Mouse (Mus musculus) midbrain, embryonic 10.5 days (tissue): ENCODE measurements at regions not wholly inside any gene's neighbourhood (a gene's known extent, or its start where the extent isn't known, plus 50 kb on each side); places are given as distances from the start of the nearest gene placed in this dataset.

ENCODE experiments used
- DNase-seq: peaks from one replicate; pipeline ENCODE4 v3.0.0-alpha.2; 2017; ENCODE audit warnings: low spot score
- H3K27ac ChIP-seq: fragments of 300-500 bp; sonication (generic); replicated peaks from 2 replicates; pipeline ENCODE4 v1.5.1; 2016; ENCODE audit warnings: mild to moderate bottlenecking
- H3K27me3 ChIP-seq: fragments of 300-500 bp; sonication (generic); 2 replicates; pipeline ENCODE4 v1.6.1; 2016; ENCODE audit warnings: low read depth, mild to moderate bottlenecking; ENCODE audit not compliant: poor library complexity, severe bottlenecking
- H3K36me3 ChIP-seq: fragments of 300-500 bp; sonication (generic); 2 replicates; pipeline ENCODE4 v1.6.1; 2016; ENCODE audit warnings: mild to moderate bottlenecking, moderate library complexity
- H3K4me1 ChIP-seq: fragments of 300-500 bp; sonication (generic); 2 replicates; pipeline ENCODE4 v1.6.1; 2016
- H3K4me3 ChIP-seq: fragments of 300-500 bp; sonication (generic); 2 replicates; pipeline ENCODE4 v1.5.1; 2016; ENCODE audit warnings: mild to moderate bottlenecking, moderate library complexity
- H3K9me3 ChIP-seq: fragments of 300-500 bp; sonication (generic); replicated peaks from 2 replicates; pipeline ENCODE4 v1.6.1; 2016; ENCODE audit warnings: mild to moderate bottlenecking
- WGBS: fragments of 180-500 bp; shearing (Covaris S2); methylation state at CpG from one replicate; pipeline ENCODE4 v1.1.7; 2016; 5-methylcytosine and 5-hydroxymethylcytosine counted together

- Histone ChIP-seq H3K9me3 (no peaks in the 10 kb centered on the region; the same call in 1 of the 2 replicates), H3K4me3 (no peak overlapping the region), H3K27ac (no peak overlapping the region), H3K27me3 (no peaks in the 10 kb centered on the region), H3K4me1 (peaks cover 19% of the 10 kb centered on the region), H3K36me3 (no peaks in the 10 kb centered on the region)
- no peak for DNase-seq
- WGBS: 87% methylated on average over 1 of the region's 1 CpGs
Observed at GRCm38 (mm10) chr19:15203039-15203438, 605.2 kb upstream of the Tle4 start.

- no peaks in the 10 kb centered on the region for H3K27me3 ChIP-seq
- DNase-seq: peak; percentile 14
- no peaks in the 10 kb centered on the region; the same call in 1 of the 2 replicates for H3K9me3 ChIP-seq
- 19% methylated on average over 3 of the region's 3 CpGs for WGBS
- no peaks in the 10 kb centered on the region for H3K36me3 ChIP-seq
- H3K4me3 ChIP-seq: no peak overlapping the region
- H3K4me1 ChIP-seq: peaks cover 19% of the 10 kb centered on the region
- H3K27ac ChIP-seq: peak overlapping the region; percentile 69
Observed at GRCm38 (mm10) chr19:15201262-15201661, 603.4 kb upstream of the Tle4 start.

DNA sequence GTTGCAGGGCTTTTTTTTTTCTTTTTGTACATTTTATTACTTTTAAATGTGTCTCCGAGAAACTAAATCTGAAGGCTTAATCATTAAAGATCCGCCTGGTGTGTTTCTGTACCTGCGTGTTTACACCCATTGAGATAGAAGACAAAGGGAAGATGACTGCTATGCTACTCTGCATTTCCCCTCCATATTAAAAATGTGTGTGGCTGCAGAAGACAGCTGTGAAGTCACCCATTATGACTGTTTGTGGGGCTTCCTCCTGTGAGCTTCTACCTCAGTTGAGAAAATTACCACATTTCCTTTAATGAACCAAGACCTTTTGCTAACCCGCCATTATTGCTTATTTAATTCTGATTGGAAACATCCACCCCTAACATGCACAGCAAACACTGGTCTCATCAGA, 602.9 kb upstream of the Tle4 start:
- Histone ChIP-seq H3K36me3 (no peaks in the 10 kb centered on the region), H3K4me1 (peaks cover 19% of the 10 kb centered on the region), H3K27ac (peak overlapping the region; percentile 69), H3K9me3 (no peaks in the 10 kb centered on the region; the same call in 1 of the 2 replicates), H3K27me3 (no peaks in the 10 kb centered on the region), H3K4me3 (no peak overlapping the region)
- 65% methylated on average over 4 of the region's 4 CpGs for WGBS
- DNase-seq: no peak

GRCm38 (mm10) chr19:15200361-15200760, 602.5 kb upstream of the Tle4 start:
- Histone ChIP-seq H3K4me3 (no peak overlapping the region), H3K4me1 (peaks cover 19% of the 10 kb centered on the region), H3K27ac (peak overlapping the region; percentile 69), H3K27me3 (no peaks in the 10 kb centered on the region), H3K36me3 (no peaks in the 10 kb centered on the region), H3K9me3 (no peaks in the 10 kb centered on the region; the same call in 1 of the 2 replicates)
- DNase-seq: no peak
- 43% methylated on average over 2 of the region's 2 CpGs for WGBS

DNA sequence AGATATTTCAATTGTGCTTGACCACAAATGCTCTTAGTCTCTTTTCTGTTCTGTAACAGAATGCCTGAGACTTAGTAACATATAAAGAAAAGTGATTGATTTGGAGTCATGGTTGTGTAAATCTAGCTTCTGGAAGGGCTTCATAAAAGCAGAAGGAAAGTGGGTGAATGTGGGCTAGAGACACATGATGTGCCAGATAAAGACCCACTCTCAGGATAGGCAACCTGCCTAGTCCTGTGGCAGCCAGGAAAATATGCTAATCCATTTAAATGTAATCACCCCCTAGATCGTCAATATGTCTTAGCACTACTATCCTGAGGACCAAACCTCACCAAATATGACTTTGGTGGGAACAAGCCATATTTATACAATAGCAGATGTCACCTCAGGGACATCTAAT, 601.8 kb upstream of the Tle4 start:
- H3K9me3 ChIP-seq: no peaks in the 10 kb centered on the region; the same call in 1 of the 2 replicates
- 72% methylated on average over 1 of the region's 1 CpGs for WGBS
- no peaks in the 10 kb centered on the region for H3K27me3 ChIP-seq
- no peak overlapping the region for H3K27ac ChIP-seq
- no peaks in the 10 kb centered on the region for H3K36me3 ChIP-seq
- no peak overlapping the region for H3K4me3 ChIP-seq
- DNase-seq: no peak
- H3K4me1 ChIP-seq: peaks cover 19% of the 10 kb centered on the region

DNA sequence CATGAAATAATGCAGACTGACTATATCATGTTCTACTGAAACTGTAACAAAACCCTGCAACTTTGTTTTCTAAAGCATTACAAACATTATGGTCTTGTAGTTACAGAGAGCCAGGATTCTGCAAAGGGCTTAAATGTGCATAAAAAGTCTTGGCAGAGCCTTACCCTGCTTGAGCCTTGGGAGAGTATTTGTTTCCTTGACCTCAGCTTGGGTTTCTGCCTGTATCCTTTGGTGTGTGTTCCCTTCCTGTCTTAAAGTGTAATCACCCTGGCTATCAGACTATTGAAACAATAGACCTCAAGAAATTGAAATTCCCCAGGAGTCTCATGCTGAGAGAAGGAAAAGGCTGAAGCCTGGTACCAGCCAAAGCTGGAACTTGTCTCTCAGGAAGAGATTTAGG, 577.4 kb upstream of the Tle4 start:
- DNase-seq: no peak
- H3K27me3 ChIP-seq: no peaks in the 10 kb centered on the region
- H3K9me3 ChIP-seq: no peaks in the 10 kb centered on the region
- no peaks in the 10 kb centered on the region for H3K4me1 ChIP-seq
- no peak overlapping the region for H3K4me3 ChIP-seq
- no peak overlapping the region for H3K27ac ChIP-seq
- no peaks in the 10 kb centered on the region for H3K36me3 ChIP-seq

- Histone ChIP-seq H3K36me3 (no peaks in the 10 kb centered on the region), H3K4me3 (no peak overlapping the region), H3K9me3 (no peaks in the 10 kb centered on the region), H3K27ac (no peak overlapping the region), H3K27me3 (no peaks in the 10 kb centered on the region), H3K4me1 (no peaks in the 10 kb centered on the region)
- WGBS: 47% methylated on average over 5 of the region's 5 CpGs
- DNase-seq: no peak
Observed at GRCm38 (mm10) chr19:15173301-15173700, 575.5 kb upstream of the Tle4 start.

GRCm38 (mm10) chr19:15167184-15167583, 569.3 kb upstream of the Tle4 start:
- no peaks in the 10 kb centered on the region for H3K9me3 ChIP-seq
- WGBS: 83% methylated on average over 1 of the region's 1 CpGs
- no peaks in the 10 kb centered on the region for H3K36me3 ChIP-seq
- no peaks in the 10 kb centered on the region for H3K27me3 ChIP-seq
- no peaks in the 10 kb centered on the region for H3K4me1 ChIP-seq
- H3K4me3 ChIP-seq: no peak overlapping the region
- no peak for DNase-seq
- no peak overlapping the region for H3K27ac ChIP-seq

DNA sequence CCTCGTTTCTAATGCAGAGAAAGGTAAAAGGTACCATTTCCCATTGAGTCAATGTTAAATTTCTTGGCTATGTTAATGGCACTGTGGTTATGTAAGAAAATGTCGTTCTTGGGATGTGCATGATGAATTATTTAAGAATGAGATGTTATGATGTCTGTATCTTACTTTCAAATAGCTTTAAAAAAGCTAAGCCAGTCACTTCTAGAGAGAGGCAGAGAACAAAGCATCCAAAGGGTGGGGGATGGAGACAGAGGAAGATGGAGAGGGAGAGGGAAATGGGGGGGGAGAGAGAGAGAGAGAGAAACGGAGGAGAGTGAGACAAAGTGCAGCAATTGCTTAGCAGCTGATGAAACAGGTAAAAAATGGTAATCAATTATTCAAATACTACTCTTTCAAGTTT, 562.8 kb upstream of the Tle4 start:
- Histone ChIP-seq H3K9me3 (no peaks in the 10 kb centered on the region), H3K27ac (no peak overlapping the region), H3K4me1 (no peaks in the 10 kb centered on the region), H3K4me3 (no peak overlapping the region), H3K36me3 (no peaks in the 10 kb centered on the region), H3K27me3 (no peaks in the 10 kb centered on the region)
- 68% methylated on average over 3 of the region's 3 CpGs for WGBS
- no peak for DNase-seq

- Histone ChIP-seq H3K27me3 (no peaks in the 10 kb centered on the region), H3K27ac (no peak overlapping the region), H3K4me1 (no peaks in the 10 kb centered on the region), H3K4me3 (no peak overlapping the region), H3K9me3 (no peaks in the 10 kb centered on the region), H3K36me3 (no peaks in the 10 kb centered on the region)
- 89% methylated on average over 3 of the region's 3 CpGs for WGBS
- no peak for DNase-seq
Observed at GRCm38 (mm10) chr19:15158653-15159052, 560.8 kb upstream of the Tle4 start.

DNA sequence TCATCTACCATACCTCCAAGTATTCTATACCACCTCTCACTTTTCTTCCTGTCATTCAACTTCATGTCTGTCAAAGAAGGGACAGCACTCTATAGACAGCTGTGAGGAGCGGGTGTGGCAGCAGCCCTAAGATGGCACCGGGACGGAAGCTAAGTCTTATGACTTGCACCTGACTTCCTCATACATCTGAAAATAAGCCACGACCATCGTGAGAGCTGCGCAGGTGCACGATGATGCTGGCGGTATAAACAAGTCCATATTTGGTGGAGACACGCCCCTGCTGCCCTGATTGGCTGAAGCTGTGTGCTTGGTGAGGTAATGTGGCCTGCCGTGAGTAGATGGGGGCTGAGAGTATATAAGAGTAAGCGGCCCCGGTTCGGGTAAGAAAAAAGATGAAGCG, 560.3 kb upstream of the Tle4 start:
- DNase-seq: no peak
- Histone ChIP-seq H3K27ac (no peak overlapping the region), H3K36me3 (no peaks in the 10 kb centered on the region), H3K4me3 (no peak overlapping the region), H3K4me1 (no peaks in the 10 kb centered on the region), H3K27me3 (no peaks in the 10 kb centered on the region), H3K9me3 (no peaks in the 10 kb centered on the region)
- WGBS: 87% methylated on average over 14 of the region's 14 CpGs

DNA sequence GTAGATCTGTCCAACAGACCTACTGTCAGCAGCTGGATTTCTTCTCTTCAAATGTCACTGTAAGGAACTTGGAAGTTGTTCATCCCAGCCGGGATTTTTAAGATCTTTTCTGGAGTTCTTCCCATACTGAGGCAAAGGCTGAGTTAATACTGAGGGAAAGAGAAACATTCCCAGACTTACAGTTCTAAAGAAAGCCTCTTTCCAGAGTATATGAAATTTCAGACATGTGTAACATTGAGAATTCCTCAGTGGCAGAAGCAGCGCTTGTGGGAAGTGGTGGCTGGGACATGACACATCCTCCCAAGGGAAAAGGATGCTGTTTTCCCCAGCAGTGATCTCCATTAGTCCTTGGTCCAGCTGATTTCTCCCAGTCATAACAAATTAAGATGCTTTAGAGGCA, 556.8 kb upstream of the Tle4 start:
- no peak for DNase-seq
- 70% methylated on average over 2 of the region's 2 CpGs for WGBS

DNA sequence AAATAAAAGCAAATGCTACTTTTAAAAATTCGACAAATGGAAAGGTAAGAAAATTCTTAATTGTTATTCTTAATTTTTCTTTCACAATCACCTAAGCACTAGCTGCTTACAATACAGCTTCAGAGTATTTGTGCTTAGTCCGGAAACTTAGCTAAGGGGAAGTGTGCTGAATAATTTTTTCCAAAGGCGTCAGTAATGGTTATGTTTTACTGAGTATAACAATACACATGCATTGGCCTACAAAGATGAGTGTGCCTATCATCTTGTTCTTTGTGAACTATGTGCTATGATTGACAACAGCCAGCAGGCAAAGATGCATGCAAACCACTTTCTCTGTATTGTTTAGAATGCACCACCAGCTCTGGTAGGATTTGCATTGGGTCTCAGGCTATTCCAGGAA, 548.5 kb upstream of the Tle4 start:
- Histone ChIP-seq H3K27ac (no peak overlapping the region), H3K27me3 (no peaks in the 10 kb centered on the region), H3K4me3 (no peak overlapping the region), H3K36me3 (no peaks in the 10 kb centered on the region), H3K4me1 (no peaks in the 10 kb centered on the region), H3K9me3 (no peaks in the 10 kb centered on the region)
- WGBS: 92% methylated on average over 3 of the region's 3 CpGs
- DNase-seq: no peak

More for the DNA sequence above, 556.8 kb upstream of the Tle4 start:
- H3K36me3 ChIP-seq: no peaks in the 10 kb centered on the region
- H3K27ac ChIP-seq: no peak overlapping the region
- no peaks in the 10 kb centered on the region for H3K27me3 ChIP-seq
- no peaks in the 10 kb centered on the region for H3K9me3 ChIP-seq
- H3K4me3 ChIP-seq: no peak overlapping the region
- H3K4me1 ChIP-seq: no peaks in the 10 kb centered on the region

DNA sequence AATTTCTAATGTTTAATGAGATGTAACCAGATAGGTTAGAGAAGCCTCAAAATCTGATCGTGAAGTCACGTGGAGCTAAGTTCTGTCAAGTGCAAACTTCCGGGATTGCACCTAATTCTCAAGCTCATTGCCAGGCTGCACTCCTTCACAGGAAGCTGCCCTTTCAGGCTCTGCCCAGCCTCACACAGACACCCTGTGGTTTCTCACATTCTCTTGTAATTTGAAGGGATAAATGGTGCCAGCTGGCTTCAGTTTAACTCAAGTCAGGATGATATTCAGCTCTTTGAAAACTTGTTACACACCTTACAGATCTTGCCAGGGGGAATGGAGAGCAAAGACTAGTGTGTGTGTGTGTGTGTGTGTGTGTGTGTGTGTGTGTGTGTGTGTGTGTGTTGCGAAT, 529.3 kb upstream of the Tle4 start:
- DNase-seq: no peak
- no peaks in the 10 kb centered on the region for H3K4me1 ChIP-seq

More for the DNA sequence above, 529.3 kb upstream of the Tle4 start:
- H3K27ac ChIP-seq: no peak overlapping the region
- no peaks in the 10 kb centered on the region for H3K27me3 ChIP-seq
- H3K9me3 ChIP-seq: no peaks in the 10 kb centered on the region
- H3K36me3 ChIP-seq: no peaks in the 10 kb centered on the region
- 66% methylated on average over 3 of the region's 4 CpGs for WGBS
- H3K4me3 ChIP-seq: no peak overlapping the region
